Mouse (Mus musculus) lung, postnatal 0 days (tissue): ENCODE results near the gene Dnaja2.

Experiments used
- CTCF ChIP-seq: IDR thresholded peaks from 2 replicates; pipeline ENCODE4 v1.5.1; 2016; ENCODE audit warnings: antibody characterized with exemption, mild to moderate bottlenecking
- EP300 ChIP-seq: IDR thresholded peaks from 2 replicates; pipeline ENCODE4 v1.6.1; 2016; ENCODE audit warnings: antibody characterized with exemption, mild to moderate bottlenecking, control low read depth

DNA sequence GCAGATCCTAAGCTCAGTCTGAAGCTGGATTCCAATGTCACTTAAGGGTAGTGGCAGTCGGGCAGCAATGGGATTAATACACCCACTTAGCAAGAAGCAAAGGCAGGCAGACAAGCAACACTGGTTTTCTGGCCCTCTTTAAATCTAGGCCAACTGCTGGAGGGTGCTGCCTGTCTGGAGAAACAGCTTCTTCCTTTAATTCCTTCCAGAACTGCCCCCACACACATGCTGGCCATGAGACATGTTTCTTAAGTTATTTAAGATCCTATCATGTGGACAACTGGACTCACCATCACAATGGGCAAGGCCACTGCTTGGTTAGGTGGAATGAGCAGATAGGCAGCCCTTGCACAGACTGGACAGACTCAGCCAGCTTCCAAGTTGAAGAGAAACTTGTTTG, 21.0 kb downstream of the Dnaja2 start:
- TF ChIP-seq CTCF (no peak), EP300 (no peak)
